33 mouse cellular contexts compared by ENCODE assay signal in the genomic region with DNA sequence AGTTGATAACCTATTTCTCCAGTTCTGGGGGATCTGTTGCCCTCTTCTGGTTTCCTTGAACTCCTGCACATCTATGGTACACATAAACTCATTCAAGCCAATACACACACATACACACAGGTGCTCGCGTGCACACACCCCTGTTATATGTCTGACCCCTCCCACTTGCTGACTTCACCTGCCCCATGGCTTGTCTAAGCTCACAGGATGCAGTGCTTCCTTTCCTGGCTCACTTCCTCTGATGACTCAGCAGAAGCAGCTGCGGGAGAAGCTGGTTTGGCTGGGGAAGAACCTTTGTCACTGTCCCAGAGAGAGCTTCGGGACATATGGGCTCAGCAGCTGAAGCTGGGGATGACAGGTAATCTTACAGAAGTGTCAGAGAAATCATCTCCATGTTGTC. TPM values are rescaled to one million over a fixed set of nuclear protein-coding genes. Genes with fewer than 3 reads are reported as not detected.
DNase-seq lines count a peak whose midpoint lies in the region; ATAC-seq and TF ChIP-seq lines count a peak whose summit lies in the region.
"Had no signal": no experiment of that assay in that cellular context is flagged by ENCODE, and none has a peak within 500 bp of the region (broad histone marks: within the 10 kb centered on the region; RNA-seq: fewer than 3 reads in every experiment).

No protein-coding gene starts in this region.

- no peak for DNase-seq in ES-E14 (ENCODE audit: low read depth, low spot score)
- DNase-seq in T-cell, adult 2 months (ENCODE audit: low spot score): no peak
- no peak for DNase-seq in left cerebral cortex, postnatal 25 days (ENCODE audit: low spot score in 2 of 2)
- DNase-seq: cerebellum, adult 11-12 months; cerebellum, postnatal 10 days; heart, postnatal 10 days; kidney, postnatal 4 days; layer of hippocampus, adult 9-11 months; liver, embryonic 13.5 days; lung, embryonic 14.5 days; lung, postnatal 36 days had no signal

- H3K4me1 ChIP-seq in megakaryocyte, embryonic 14.5 days: peaks cover 45% of the 10 kb centered on the region
- no peaks in the 10 kb centered on the region for H3K4me1 ChIP-seq in ES-E14 (ENCODE audit: control insufficient read depth in 2 of 2, insufficient read depth in 2 of 2, low read length in 2 of 2, poor library complexity in 1 of 2)
- no peaks in the 10 kb centered on the region for H3K4me1 ChIP-seq in forebrain, embryonic 16.5 days (replicated peaks; ENCODE audit: control insufficient read depth, insufficient read depth, low read length)
- H3K4me1 ChIP-seq: embryonic facial prominence, embryonic 12.5 days; liver, embryonic 13.5 days had no signal

- H3K4me3 ChIP-seq in megakaryocyte, embryonic 14.5 days (replicated peaks): peak overlapping the region; percentile 74
- no peak overlapping the region for H3K4me3 ChIP-seq in ES-E14 (ENCODE audit: insufficient read depth in 1 of 2, low read depth in 1 of 2, low read length in 2 of 2, poor library complexity in 1 of 2, severe bottlenecking in 1 of 2)
- no peak overlapping the region for H3K4me3 ChIP-seq in forebrain, embryonic 16.5 days (replicated peaks; ENCODE audit: low read length)
- H3K4me3 ChIP-seq: embryonic facial prominence, embryonic 12.5 days; heart, embryonic 12.5 days; kidney, embryonic 15.5 days; liver, embryonic 13.5 days; midbrain, embryonic 10.5 days had no signal

- no peak overlapping the region for H3K4me2 ChIP-seq in forebrain, embryonic 16.5 days (ENCODE audit: low read length)
- H3K4me2 ChIP-seq: embryonic facial prominence, embryonic 12.5 days; heart, embryonic 12.5 days; kidney, embryonic 15.5 days; liver, embryonic 13.5 days; lung, embryonic 14.5 days had no signal

- no peak overlapping the region for H3K27ac ChIP-seq in ES-E14 (ENCODE audit: insufficient read depth, low read depth, low read length, poor library complexity, severe bottlenecking)
- no peak overlapping the region for H3K27ac ChIP-seq in forebrain, embryonic 16.5 days (ENCODE audit: low read length)
- H3K27ac ChIP-seq: embryonic facial prominence, embryonic 12.5 days; hindbrain, postnatal 0 days; kidney, embryonic 15.5 days; liver, embryonic 13.5 days; midbrain, embryonic 10.5 days had no signal

- intact Hi-C loops in left cerebral cortex, postnatal 25 days (cut with DNase I): no loop called here

- in situ Hi-C loops in ES-E14 (cut with MboI; ENCODE audit: low sequenced_read_pairs in 2 of 2, unreplicated experiment in 2 of 2): no loop called here

- no peaks in the 10 kb centered on the region for H3K27me3 ChIP-seq in megakaryocyte, embryonic 14.5 days (replicated peaks)
- H3K27me3 ChIP-seq in forebrain, embryonic 16.5 days (replicated peaks; ENCODE audit: control insufficient read depth, insufficient read depth, low read length): no peaks in the 10 kb centered on the region
- H3K27me3 ChIP-seq: embryonic facial prominence, embryonic 12.5 days; heart, embryonic 12.5 days; kidney, embryonic 15.5 days; liver, embryonic 13.5 days had no signal

- H3K36me3 ChIP-seq in megakaryocyte, embryonic 14.5 days (replicated peaks; ENCODE audit: low read length): no peaks in the 10 kb centered on the region
- H3K36me3 ChIP-seq in ES-E14 (ENCODE audit: control insufficient read depth, insufficient read depth, low read length, poor library complexity, severe bottlenecking): no peaks in the 10 kb centered on the region
- H3K36me3 ChIP-seq in forebrain, embryonic 16.5 days (ENCODE audit: control insufficient read depth, insufficient read depth): no peaks in the 10 kb centered on the region
- H3K36me3 ChIP-seq: embryonic facial prominence, embryonic 12.5 days; heart, embryonic 12.5 days; kidney, embryonic 15.5 days; liver, embryonic 13.5 days; midbrain, embryonic 10.5 days had no signal

- ATAC-seq in megakaryocyte, adult 5-6 weeks (ENCODE audit: poor library complexity, severe bottlenecking): no peak
- peak; percentile 50 for ATAC-seq in granulocyte monocyte progenitor cell, adult 5-6 weeks (replicated peaks; ENCODE audit: poor library complexity, severe bottlenecking)
- ATAC-seq in forebrain, embryonic 16.5 days: no peak
- ATAC-seq: CD4-positive, CD25-positive, alpha-beta regulatory T cell, adult 4 months; hindbrain, postnatal 0 days; intestine, embryonic 16.5 days; midbrain, embryonic 16.5 days had no signal

- no peak overlapping the region for H3K9ac ChIP-seq in ES-E14 (ENCODE audit: insufficient read depth, low read depth, low read length, poor library complexity, severe bottlenecking)
- H3K9ac ChIP-seq in forebrain, embryonic 16.5 days (replicated peaks; ENCODE audit: low read depth, low read length): no peak overlapping the region
- H3K9ac ChIP-seq: embryonic facial prominence, embryonic 12.5 days; heart, embryonic 12.5 days; kidney, embryonic 15.5 days; liver, embryonic 13.5 days; lung, embryonic 14.5 days had no signal

- peaks cover 6% of the 10 kb centered on the region for H3K9me3 ChIP-seq in megakaryocyte, embryonic 14.5 days
- H3K9me3 ChIP-seq in ES-E14 (ENCODE audit: control insufficient read depth, insufficient read depth, low read depth, low read length): no peaks in the 10 kb centered on the region
- H3K9me3 ChIP-seq in forebrain, embryonic 16.5 days (ENCODE audit: control insufficient read depth, low read length): no peaks in the 10 kb centered on the region
- H3K9me3 ChIP-seq: embryonic facial prominence, embryonic 12.5 days; heart, embryonic 12.5 days; kidney, embryonic 15.5 days; liver, embryonic 13.5 days; midbrain, embryonic 10.5 days had no signal

- 88% methylated on average over 4 of the region's 4 CpGs for WGBS in forebrain, embryonic 16.5 days

TF ChIP-seq in ES-E14, 5 proteins besides CTCF, POLR2A, EP300 and RAD21:
- peak; percentile 55; the same call in 1 of the 2 replicates for TF ChIP-seq MAFK (IDR thresholded peaks at IDR 0.05; ENCODE audit: insufficient read depth, low read depth, low read length)
- no peak for TF ChIP-seq ZC3H11A (IDR thresholded peaks at IDR 0.05; ENCODE audit: borderline replicate concordance, low read depth, low read length)

RNA-seq across cellular contexts. Expression of a gene that starts 23.2 kb away (rescaled TPM):
- polyA plus RNA-seq in megakaryocyte, embryonic 14.5 days (2012; ENCODE audit: insufficient read depth, low replicate concordance): not detected in 2 replicates
- not detected in 2 replicates for total RNA-seq in megakaryocyte, adult 5-6 weeks (2015)
- total RNA-seq in megakaryocyte, adult 5-6 weeks (2017): not detected in 2 replicates
- total RNA-seq in ES-E14 (2012; rRNA removed): 0.21 and 0.27 TPM in 2 replicates
- not detected in 2 replicates for total RNA-seq in granulocyte monocyte progenitor cell, adult 5-6 weeks (2014; fragmentation: Nextera tagmentation)
- not detected in 2 replicates for total RNA-seq in granulocyte monocyte progenitor cell, adult 5-6 weeks (2017)
- not detected in 2 replicates for polyA plus RNA-seq in forebrain, embryonic 16.5 days (2015; fragmentation: Nextera tagmentation; extraction: Ambion mirVana)
- not detected for total RNA-seq in left cerebral cortex, postnatal 25 days (2021)
- total RNA-seq: adrenal gland, adult 18-20 months; gastrocnemius, adult 8-10 months; heart, postnatal 10 days; hindbrain, postnatal 0 days; left cerebral cortex, adult 18-20 months; left cerebral cortex, postnatal 36 days had no signal
- polyA plus RNA-seq: CD4-positive, CD25-positive, alpha-beta regulatory T cell, adult 4 months; embryonic facial prominence, embryonic 12.5 days; forebrain, embryonic 11.5 days; heart, embryonic 12.5 days; hindbrain, embryonic 11.5 days; intestine, embryonic 16.5 days; kidney, embryonic 15.5 days; limb, embryonic 14.5 days; liver, embryonic 13.5 days; lung, embryonic 14.5 days; midbrain, embryonic 10.5 days; neural tube, embryonic 14.5 days; small intestine, adult 2 months; thymus, postnatal 0 days had no signal

RNA-seq across cellular contexts. Expression of a gene that starts 58.1 kb away (rescaled TPM):
- 6.4 and 7.2 TPM in 2 replicates for polyA plus RNA-seq in megakaryocyte, embryonic 14.5 days (2012; ENCODE audit: insufficient read depth, low replicate concordance)
- total RNA-seq in megakaryocyte, adult 5-6 weeks (2015): 0.18 TPM in 1 of 2 replicates, not detected in the other
- 0.12 TPM in 1 of 2 replicates, not detected in the other for total RNA-seq in megakaryocyte, adult 5-6 weeks (2017)
- total RNA-seq in ES-E14 (2012; rRNA removed): 7.0 and 16.6 TPM in 2 replicates
- total RNA-seq in granulocyte monocyte progenitor cell, adult 5-6 weeks (2014; fragmentation: Nextera tagmentation): not detected in 2 replicates
- total RNA-seq in granulocyte monocyte progenitor cell, adult 5-6 weeks (2017): not detected in 2 replicates
- 5.2 and 10.0 TPM in 2 replicates for polyA plus RNA-seq in forebrain, embryonic 16.5 days (2015; fragmentation: Nextera tagmentation; extraction: Ambion mirVana)
- total RNA-seq in left cerebral cortex, postnatal 25 days (2021): 1 to 10 TPM; 5.9 to 7.1 TPM
